Mouse (Mus musculus): ENCODE measurements at regions not wholly inside any gene's neighbourhood (a gene's known extent, or its start where the extent isn't known, plus 50 kb on each side); places are given as distances from the start of the nearest gene placed in this dataset.

- intact Hi-C loops (cut with DNase I): no loop called here
- DNase-seq (ENCODE audit: low spot score): no peak
Measured at GRCm38 (mm10) chr7:63313096-63313495, 100.7 kb upstream of the Chrna7 start.

- intact Hi-C loops (cut with DNase I): loop anchor here (2.0 kb wide), 1 partner anchor 395 kb away; no protein-coding TSS in a partner anchor
- no peak for DNase-seq (ENCODE audit: low spot score)
Measured at GRCm38 (mm10) chr7:63319594-63319993, 107.2 kb upstream of the Chrna7 start.

GRCm38 (mm10) chr7:63321171-63321570 lies 108.8 kb upstream of the Chrna7 start:
- DNase-seq (ENCODE audit: low spot score): no peak
- intact Hi-C loops (cut with DNase I): loop anchor here (5.0 kb wide), 1 partner anchor 351 kb away; no protein-coding TSS in a partner anchor

- DNase-seq (ENCODE audit: low spot score): no peak
- intact Hi-C loops (cut with DNase I): loop anchor here (5.0 kb wide), 1 partner anchor 350 kb away; no protein-coding TSS in a partner anchor
Measured at GRCm38 (mm10) chr7:63321951-63322710, 109.8 kb upstream of the Chrna7 start.

GRCm38 (mm10) chr7:63335146-63335545 lies 109.4 kb upstream of the Otud7a start:
- intact Hi-C loops (cut with DNase I): no loop called here

GRCm38 (mm10) chr7:63336072-63336471 lies 108.5 kb upstream of the Otud7a start:
- DNase-seq (ENCODE audit: low spot score): no peak
- intact Hi-C loops (cut with DNase I): no loop called here

More at GRCm38 (mm10) chr7:63335146-63335545, 109.4 kb upstream of the Otud7a start:
- DNase-seq (ENCODE audit: low spot score): no peak

- intact Hi-C loops (cut with DNase I): no loop called here
- no peak for DNase-seq (ENCODE audit: low spot score)
Measured at GRCm38 (mm10) chr7:63341716-63342115, 102.8 kb upstream of the Otud7a start.

- intact Hi-C loops (cut with DNase I): no loop called here
- DNase-seq (ENCODE audit: low spot score): no peak
Measured at GRCm38 (mm10) chr7:63345671-63346392, 98.7 kb upstream of the Otud7a start.

GRCm38 (mm10) chr7:63346393-63346730 lies 98.2 kb upstream of the Otud7a start:
- intact Hi-C loops (cut with DNase I): no loop called here
- no peak for DNase-seq (ENCODE audit: low spot score)

Measured in heart, postnatal 25 days (tissue).